Comparison of ENCODE assay signal across 1 mouse cellular context in the genomic region with DNA sequence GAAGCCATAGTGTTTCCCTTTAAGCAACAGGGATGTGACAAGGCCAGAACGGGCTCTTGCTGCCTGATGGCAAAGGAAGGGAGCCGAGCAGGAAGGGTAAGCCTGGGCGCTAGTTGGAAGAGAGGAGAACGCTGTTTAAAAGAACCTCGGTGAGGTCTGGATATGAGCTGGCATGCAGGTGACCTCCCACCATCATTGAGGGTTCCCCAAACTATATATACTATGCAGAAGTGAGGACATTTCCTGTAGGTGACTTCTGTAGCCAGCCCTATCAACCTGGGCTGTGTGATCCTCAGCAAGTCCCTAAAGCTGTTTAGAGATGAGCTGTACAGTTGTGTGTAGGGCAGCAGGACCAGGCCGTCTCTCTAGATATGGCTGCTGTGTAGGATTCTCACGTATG.
TF ChIP-seq lines count a peak whose summit lies in the region.

No protein-coding gene starts in this region.

TF ChIP-seq in CH12.LX, 34 proteins besides CTCF, POLR2A, EP300 and RAD21 (continued from another document):
- TF ChIP-seq ZC3H11A (IDR thresholded peaks at IDR 0.05; ENCODE audit: low read depth, low read length): no peak
- TF ChIP-seq NELFE (IDR thresholded peaks at IDR 0.05; ENCODE audit: low read depth, low read length): no peak
- TF ChIP-seq GABPA (IDR thresholded peaks at IDR 0.05; ENCODE audit: insufficient replicate concordance, low read depth, low read length): no peak
